ENCODE assay signal across 8 mouse cellular contexts in the genomic region with DNA sequence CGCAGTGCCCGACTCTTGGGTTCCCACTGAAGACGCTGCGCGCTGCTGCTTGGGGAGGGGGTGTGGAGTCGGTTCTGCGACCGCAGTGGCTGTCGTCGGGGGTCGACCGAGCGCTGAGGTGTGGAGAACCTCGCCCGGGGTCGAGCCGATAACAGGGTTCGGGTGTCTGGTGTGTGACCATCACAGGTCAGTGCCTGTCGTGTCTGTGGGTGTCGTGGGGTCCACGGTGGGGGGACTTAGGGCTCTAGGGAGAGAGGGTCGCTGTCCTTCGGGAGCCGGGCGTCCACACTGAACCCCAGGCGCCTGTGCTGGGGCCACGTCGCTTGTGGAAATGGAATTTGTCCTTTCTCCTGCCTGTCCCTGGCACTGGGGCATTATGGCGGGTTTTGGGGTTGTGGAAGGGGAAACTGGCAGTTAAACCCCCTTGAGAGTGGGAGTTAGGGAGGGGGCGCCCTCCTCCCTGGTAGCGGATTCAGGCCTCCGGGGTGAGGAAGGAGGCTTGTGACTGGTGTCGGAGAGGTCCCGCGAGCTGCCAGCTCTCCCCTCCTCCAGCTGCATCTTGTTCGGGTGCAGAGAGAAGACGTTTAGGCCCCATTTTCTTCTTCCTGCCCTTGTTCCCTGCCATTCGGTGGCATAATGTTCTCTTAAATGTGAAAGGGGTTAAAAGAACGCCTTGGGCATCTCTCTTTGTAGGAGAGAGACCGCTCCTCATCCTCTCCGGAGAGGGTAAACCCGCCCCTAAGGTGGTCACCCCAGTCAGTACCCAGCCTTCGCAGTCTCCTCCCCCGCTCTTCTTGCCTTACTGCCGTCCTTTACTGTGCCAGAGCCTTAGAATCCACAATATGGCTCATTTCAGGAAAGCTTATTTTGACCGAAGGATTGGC. TPM values are rescaled to one million over a fixed set of nuclear protein-coding genes. Genes with fewer than 3 reads are reported as not detected.
DNase-seq lines count a peak whose midpoint lies in the region; ATAC-seq and TF ChIP-seq lines count a peak whose summit lies in the region.

No protein-coding gene starts in this region.

- DNase-seq in ZHBTc4 (ENCODE audit: low read depth, low spot score), result peak; percentile 60
- peak; percentile 69 to 73 for DNase-seq in cerebellum, postnatal 25 days
- peak; percentile 64 for DNase-seq in gastrocnemius, adult 2 months
- peak; percentile 60 to 66 for DNase-seq in left cerebral cortex, postnatal 14 days (ENCODE audit: low spot score in 2 of 2)
- peak; percentile 63 to 80 for DNase-seq in right cerebral cortex, postnatal 10 days (ENCODE audit: low spot score in 2 of 2)
- peak; percentile 40 for DNase-seq in urinary bladder, postnatal 25 days (ENCODE audit: low spot score)

- peak; percentile 15; the same call in 1 of the 2 replicates for ATAC-seq in hindbrain, embryonic 16.5 days

- intact Hi-C loops in gastrocnemius, adult 2 months (cut with DNase I), result no loop called here
- intact Hi-C loops in left cerebral cortex, postnatal 14 days (cut with DNase I), result no loop called here

- H3K4me3 ChIP-seq in gastrocnemius, adult 2 months, result peak overlapping the region; percentile 94
- peak overlapping the region; percentile 84 for H3K4me3 ChIP-seq in hindbrain, embryonic 16.5 days (ENCODE audit: low read length)
- peak overlapping the region; percentile 100 for H3K4me3 ChIP-seq in megakaryocyte, embryonic 14.5 days (replicated peaks)

- peak overlapping the region; percentile 86 for H3K4me2 ChIP-seq in hindbrain, embryonic 16.5 days (ENCODE audit: low read length)

- under 1% methylated on average over 43 of the region's 46 CpGs for WGBS in hindbrain, embryonic 16.5 days

- H3K36me3 ChIP-seq in hindbrain, embryonic 16.5 days (ENCODE audit: control insufficient read depth, insufficient read depth, low read length), result no peaks in the 10 kb centered on the region
- H3K36me3 ChIP-seq in megakaryocyte, embryonic 14.5 days (replicated peaks; ENCODE audit: low read length), result peaks cover 11% of the 10 kb centered on the region

- H3K9me3 ChIP-seq in hindbrain, embryonic 16.5 days (ENCODE audit: control insufficient read depth, low read length), result no peaks in the 10 kb centered on the region
- no peaks in the 10 kb centered on the region for H3K9me3 ChIP-seq in megakaryocyte, embryonic 14.5 days

- H3K27ac ChIP-seq in gastrocnemius, adult 2 months, result peak overlapping the region; percentile 99
- H3K27ac ChIP-seq in hindbrain, embryonic 16.5 days (ENCODE audit: low read depth, low read length), result peak overlapping the region; percentile 100

- H3K27me3 ChIP-seq in hindbrain, embryonic 16.5 days (replicated peaks; ENCODE audit: control insufficient read depth, insufficient read depth, low read length), result no peaks in the 10 kb centered on the region
- no peaks in the 10 kb centered on the region for H3K27me3 ChIP-seq in megakaryocyte, embryonic 14.5 days (replicated peaks)

- peaks cover 16% of the 10 kb centered on the region for H3K4me1 ChIP-seq in hindbrain, embryonic 16.5 days (ENCODE audit: control insufficient read depth, insufficient read depth, low read depth, low read length)
- H3K4me1 ChIP-seq in megakaryocyte, embryonic 14.5 days, result peaks cover 18% of the 10 kb centered on the region

- H3K9ac ChIP-seq in hindbrain, embryonic 16.5 days (ENCODE audit: low read depth, low read length), result peak overlapping the region; percentile 97

- TF ChIP-seq CTCF in gastrocnemius, adult 2 months (IDR thresholded peaks at IDR 0.05), result no peak

RNA-seq across cellular contexts. Expression of gene Kmt2e, which starts 0.6 kb away (rescaled TPM):
- total RNA-seq in gastrocnemius, adult 2 months (2021), result 10 to 100 TPM; 26.4 to 28.4 TPM
- polyA plus RNA-seq in hindbrain, embryonic 16.5 days (2015; fragmentation: Nextera tagmentation; extraction: Ambion mirVana), result 139 and 143 TPM in 2 replicates
- 100 to 1,000 TPM; 103 to 107 TPM for total RNA-seq in left cerebral cortex, postnatal 14 days (2021)
- 4.6 and 6.2 TPM in 2 replicates for polyA plus RNA-seq in megakaryocyte, embryonic 14.5 days (2012; ENCODE audit: insufficient read depth, low replicate concordance)

Comparison
In these comparisons a context has a peak if more than half of its experiments do, and no peak if none do; other contexts are left out.
1. Peak in every context shown above with its lines: DNase-seq, ATAC-seq, H3K4me3 ChIP-seq and H3K27ac ChIP-seq.